Mouse (Mus musculus) thymus, adult 2 months (tissue): ENCODE data around the gene Gpn3.
A peak's percentile ranks its signal among the peaks of the same experiment; 100 is the strongest.

Experiments used
- CTCF ChIP-seq: fragments of 200-500 bp; IDR thresholded peaks from 2 replicates; pipeline ENCODE4 v1.5.1; 2012; ENCODE audit warnings: mild to moderate bottlenecking, control low read depth, low read length, moderate library complexity, borderline replicate concordance; ENCODE audit not compliant: control insufficient read depth, poor library complexity, insufficient read depth; ENCODE audit errors: extremely low read depth
- POLR2A ChIP-seq: fragments of 200-500 bp; IDR thresholded peaks from 2 replicates; pipeline ENCODE4 v1.6.1; 2012; ENCODE audit warnings: mild to moderate bottlenecking, low read length, control low read depth, moderate library complexity; ENCODE audit not compliant: control insufficient read depth, poor library complexity, insufficient read depth; ENCODE audit errors: extremely low read depth

DNA sequence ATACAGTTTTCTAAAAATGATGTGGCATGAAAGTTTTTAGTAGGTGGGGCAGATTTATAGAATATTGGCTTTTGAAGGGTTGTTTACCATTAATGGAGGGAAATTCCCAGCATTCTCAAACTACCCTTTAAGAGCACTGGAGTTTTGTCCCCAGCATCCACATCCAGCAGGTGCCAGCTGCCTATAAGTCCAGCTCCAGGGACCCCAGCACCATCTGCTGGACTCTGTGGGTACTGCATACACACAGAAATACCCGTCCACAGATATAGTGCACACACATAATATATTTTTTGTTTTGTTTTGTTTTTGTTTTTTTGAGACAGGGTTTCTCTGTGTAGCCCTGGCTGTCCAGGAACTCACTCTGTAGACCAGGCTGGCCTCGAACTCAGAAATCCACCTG lies 22.2 kb downstream of the Gpn3 start:
- TF ChIP-seq CTCF (peak; percentile 67; the same call in 1 of the 2 replicates), POLR2A (no peak)
